Mouse (Mus musculus) layer of hippocampus, adult 11-12 months (tissue): ENCODE results near the gene Kcna2.

Experiments
- DNase-seq: peaks from one replicate; pipeline ENCODE4 v3.0.0; 2022; ENCODE audit warnings: low spot score

Gene Kcna2

GRCm38 (mm10) chr3:107100811-107101455, at the start of gene Kcna2:
TSS of gene Kcna2 (plus strand) at chr3:107101146.
- DNase-seq = no peak

DNA sequence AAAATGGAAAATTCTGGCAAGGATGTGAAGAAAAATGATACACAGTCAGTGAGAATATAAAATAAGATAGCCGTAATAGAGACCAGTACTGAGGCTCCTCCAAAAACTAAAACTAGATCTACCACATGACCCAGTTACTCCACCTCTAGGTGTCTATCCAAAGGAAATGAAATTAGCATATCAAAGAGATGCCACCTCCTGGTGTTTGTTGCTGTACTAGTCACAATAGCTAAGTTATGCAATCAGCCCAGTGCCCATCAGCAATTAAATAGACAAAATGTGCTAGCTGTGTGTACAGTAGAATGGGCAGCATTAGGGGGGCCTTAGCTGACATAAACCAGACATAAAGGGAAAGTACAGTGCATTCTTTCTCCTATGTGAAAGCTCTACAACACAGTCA, 39.5 kb upstream of the Kcna2 start:
- DNase-seq = no peak

DNA sequence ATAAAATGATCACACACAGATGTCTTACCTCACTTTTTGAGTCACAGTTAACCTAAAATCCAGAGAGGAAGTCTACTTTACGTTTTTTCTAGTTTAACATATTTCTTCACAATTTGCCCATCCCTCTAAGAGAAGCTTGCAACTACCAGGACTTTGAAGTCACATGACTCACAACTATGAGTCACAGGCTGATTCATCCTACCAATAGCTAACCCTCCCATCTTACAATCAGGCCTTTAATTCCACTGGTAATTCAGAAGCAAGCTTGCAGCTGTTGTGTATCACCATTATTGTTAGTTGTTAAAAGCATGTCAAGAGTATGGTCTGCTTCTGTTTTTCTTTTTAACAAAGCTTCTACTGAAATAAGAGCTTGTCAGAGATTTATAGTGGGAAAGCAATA, 38.2 kb upstream of the Kcna2 start:
- no peak for DNase-seq

- DNase-seq = no peak
These were observed 35.3 kb upstream of the Kcna2 start for GRCm38 (mm10) chr3:107065510-107066095.

- DNase-seq = no peak
These were observed 34.6 kb upstream of the Kcna2 start for GRCm38 (mm10) chr3:107066165-107066850.

DNA sequence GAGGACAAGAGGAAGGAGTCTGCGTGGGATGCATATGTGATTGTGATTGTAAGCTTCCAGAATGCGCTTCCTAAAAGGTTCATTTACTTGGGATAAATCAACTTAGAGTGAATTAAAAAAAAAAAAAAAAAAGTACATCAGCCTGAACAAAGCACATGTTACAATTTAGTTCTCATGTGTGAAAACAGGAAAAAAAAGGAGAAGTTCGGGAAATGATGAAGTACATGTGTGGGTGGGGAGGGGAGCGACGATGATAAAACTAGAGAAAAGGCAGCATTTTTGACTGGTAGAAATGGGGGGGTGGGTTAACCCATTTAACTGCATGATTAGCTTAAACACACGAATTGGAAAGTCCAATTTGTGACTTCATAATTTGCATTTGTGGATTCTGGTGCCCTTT, 33.7 kb upstream of the Kcna2 start:
- DNase-seq = no peak

DNA sequence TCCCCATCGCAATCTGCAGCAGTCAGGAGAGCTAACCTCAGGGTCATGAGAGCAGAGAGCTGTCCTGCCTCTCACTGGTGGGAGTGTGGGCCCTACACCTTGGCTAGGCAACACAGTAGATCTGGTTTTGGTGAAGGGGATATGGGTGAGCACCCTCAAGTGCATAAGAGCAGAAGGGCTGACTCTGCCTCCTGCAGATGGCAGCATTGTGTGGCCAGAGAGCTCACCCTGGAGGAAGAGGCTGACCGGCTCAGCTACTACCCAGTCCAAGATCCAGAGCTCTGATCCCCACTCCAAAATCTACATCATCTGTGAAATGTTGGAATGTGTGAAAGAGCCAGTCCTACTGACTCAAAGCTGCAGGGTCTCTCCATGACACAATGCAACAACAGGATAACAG, 27.1 kb upstream of the Kcna2 start:
- no peak for DNase-seq

- DNase-seq = no peak
These were observed 25.2 kb upstream of the Kcna2 start for GRCm38 (mm10) chr3:107075705-107076104.

GRCm38 (mm10) chr3:107076658-107077057, 24.3 kb upstream of the Kcna2 start:
- no peak for DNase-seq

DNA sequence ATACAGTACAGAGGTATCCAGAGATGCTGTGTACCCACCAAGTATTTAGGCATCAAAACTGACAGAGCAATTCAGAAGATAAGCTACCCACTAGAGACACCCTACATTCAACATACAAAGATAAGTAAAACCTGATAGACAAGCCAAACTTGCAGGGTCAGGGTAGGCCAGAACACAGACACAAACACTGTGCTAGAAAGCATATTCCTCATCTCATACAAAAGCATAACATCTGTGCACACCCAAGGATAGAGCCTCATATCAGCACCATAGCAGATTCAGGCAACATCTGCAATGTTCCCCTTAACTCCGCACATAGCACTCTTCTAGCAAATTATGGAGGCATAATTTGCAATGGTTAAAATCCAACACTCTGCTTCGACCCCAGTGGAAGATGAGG, 23.8 kb upstream of the Kcna2 start:
- DNase-seq = no peak

GRCm38 (mm10) chr3:107080803-107081202, 20.1 kb upstream of the Kcna2 start:
- DNase-seq = no peak

GRCm38 (mm10) chr3:107081227-107081626, 19.7 kb upstream of the Kcna2 start:
- no peak for DNase-seq

- DNase-seq = no peak
These were observed 16.4 kb upstream of the Kcna2 start for GRCm38 (mm10) chr3:107084586-107084985.

GRCm38 (mm10) chr3:107087410-107087809, 13.5 kb upstream of the Kcna2 start:
- DNase-seq = no peak

- no peak for DNase-seq
These were observed 12.1 kb upstream of the Kcna2 start for GRCm38 (mm10) chr3:107088820-107089219.

- no peak for DNase-seq
These were observed 11.5 kb upstream of the Kcna2 start for GRCm38 (mm10) chr3:107089475-107089874.

DNA sequence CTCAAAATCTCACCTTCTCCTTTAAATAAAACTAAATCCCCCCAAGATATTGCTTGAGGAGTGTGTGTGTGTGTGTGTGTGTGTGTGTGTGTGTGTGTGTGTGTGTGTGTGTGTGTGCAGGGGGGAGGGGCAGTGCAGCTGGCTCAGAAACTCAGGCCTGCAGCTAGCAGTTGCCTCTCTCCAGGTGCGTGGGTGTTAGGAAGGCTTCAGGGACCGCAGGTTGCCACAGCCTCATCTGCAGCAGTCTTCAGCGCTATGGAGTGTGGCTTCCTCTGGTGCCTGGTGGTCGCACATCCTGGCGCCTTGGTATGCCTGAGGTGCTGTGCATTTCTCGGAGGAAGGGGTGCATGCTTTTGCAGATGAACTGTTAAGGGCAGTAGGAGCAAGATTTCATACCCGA, 10.9 kb upstream of the Kcna2 start:
- no peak for DNase-seq

GRCm38 (mm10) chr3:107090403-107091150, 10.4 kb upstream of the Kcna2 start:
- no peak for DNase-seq

- peak; percentile 62 for DNase-seq
These were observed 6.9 kb upstream of the Kcna2 start for GRCm38 (mm10) chr3:107094028-107094427.

GRCm38 (mm10) chr3:107096269-107096731, 4.6 kb upstream of the Kcna2 start:
- no peak for DNase-seq

- DNase-seq = no peak
These were observed 1.1 kb upstream of the Kcna2 start for GRCm38 (mm10) chr3:107099866-107100265.

GRCm38 (mm10) chr3:107101456-107101786, 475 bp downstream of the Kcna2 start:
- peak; percentile 43 for DNase-seq
